Mouse (Mus musculus) layer of hippocampus, adult 18-20 months (tissue): ENCODE results near the gene Ace. TPM values are rescaled to one million over a fixed set of nuclear protein-coding genes. Genes with fewer than 3 reads are reported as not detected.
"Not testable (repeated sequence)": the region's sequence is repeated elsewhere in the genome, so short reads cannot be mapped to it uniquely, and the experiment has no call there.

Experiments used
- DNase-seq, 2 experiments: peaks; one replicate each; pipeline ENCODE4 v3.0.0; 2022; ENCODE audit warnings: low spot score in 2 of 2
- total RNA-seq, 2 experiments: library from RNA; stranded (reverse); gene quantifications; 2 replicates each; pipeline ENCODE4 v1.2.3; 2021

Ace gene
- total RNA-seq, 2 experiments from 2014 or later: 6.0 to 9.2 TPM

- DNase-seq: no peak
Measured at GRCm38 (mm10) chr11:105987446-105987845, 19.7 kb downstream of the Ace start.

GRCm38 (mm10) chr11:105989446-105989845 is 21.7 kb downstream of the Ace start:
- no peak for DNase-seq

DNA sequence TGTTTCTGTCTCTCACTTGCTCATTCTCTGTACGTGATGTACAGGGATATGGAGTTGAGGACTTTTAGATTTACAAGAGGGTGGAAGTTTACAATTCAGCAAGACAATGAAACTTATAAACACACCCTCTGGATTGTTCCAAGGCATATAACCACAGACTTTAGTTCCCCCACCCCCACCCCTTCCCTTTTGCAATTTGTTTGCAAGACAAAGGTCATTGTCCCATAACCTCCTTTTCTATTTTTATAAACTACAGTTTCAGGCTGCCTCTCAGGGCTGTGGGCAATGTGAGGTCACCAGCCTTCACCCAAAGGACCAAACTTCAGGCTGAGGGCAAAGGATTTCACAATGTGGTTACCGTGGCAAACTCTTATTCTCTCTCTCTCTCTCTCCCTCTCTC is 22.5 kb downstream of the Ace start:
- DNase-seq: no peak

DNA sequence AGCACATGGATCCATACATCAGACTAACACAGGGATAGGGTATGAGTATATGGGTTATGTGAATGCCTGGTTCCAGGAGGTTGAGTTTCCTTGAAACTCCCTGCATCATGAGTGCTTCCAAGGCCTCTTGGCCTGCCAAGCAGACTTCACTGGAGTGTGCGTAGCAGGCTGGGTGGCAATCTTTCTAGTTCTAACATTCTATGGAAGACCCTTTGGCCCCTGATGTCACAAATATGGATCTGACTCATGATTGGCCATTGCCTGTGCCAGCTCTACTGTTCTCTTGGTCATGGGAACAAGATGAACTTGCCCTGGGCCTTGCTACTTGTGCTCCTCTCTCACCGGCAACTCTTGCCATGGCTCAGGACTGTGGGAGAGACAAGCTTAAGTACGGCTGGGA is 26.6 kb downstream of the Ace start, which contains the start of gene Ace3:
Ace3 (plus strand) TSS at position 301 of the 400 bp plus-strand sequence.
- no peak for DNase-seq

DNA sequence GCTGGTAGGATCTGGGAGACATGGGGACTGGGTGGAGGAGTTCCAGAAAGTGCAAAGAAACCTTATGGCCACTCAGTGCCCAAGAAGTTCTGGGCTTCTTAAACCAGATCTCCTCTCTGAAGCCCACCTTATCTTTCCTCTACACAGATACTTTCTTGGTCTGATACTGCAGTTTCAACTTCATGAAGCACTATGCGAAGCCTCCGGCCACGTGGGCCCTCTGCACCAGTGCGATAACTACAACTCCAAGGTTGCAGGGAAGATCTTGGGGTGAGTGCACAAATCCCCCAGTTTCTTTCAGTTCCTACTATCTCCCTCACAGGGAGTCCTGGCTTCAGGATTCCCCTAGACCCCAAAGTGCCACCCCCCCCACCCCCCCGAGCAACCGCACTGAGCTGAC is 32.3 kb downstream of the Ace start:
- no peak for DNase-seq

DNA sequence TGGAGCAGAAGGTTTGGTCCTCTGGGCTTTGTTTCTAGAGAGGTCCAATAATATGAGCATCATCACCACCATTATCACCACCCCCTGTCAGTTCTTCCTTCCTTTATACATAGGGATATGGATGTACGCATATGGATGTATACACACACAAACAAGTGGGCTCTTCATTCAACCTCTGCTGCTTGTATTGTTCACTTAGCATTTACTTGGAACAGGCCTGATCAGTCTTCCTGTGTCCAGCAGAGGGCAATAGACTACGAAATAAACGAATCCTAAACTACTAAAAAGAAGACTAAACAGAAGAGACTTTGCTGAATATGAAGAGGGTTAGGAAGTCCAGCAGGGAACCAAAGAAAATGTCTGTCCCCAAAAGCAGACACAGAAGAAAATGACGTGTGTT is 34.0 kb downstream of the Ace start:
- DNase-seq: peak in 1 of 2 experiments; percentile 68

DNA sequence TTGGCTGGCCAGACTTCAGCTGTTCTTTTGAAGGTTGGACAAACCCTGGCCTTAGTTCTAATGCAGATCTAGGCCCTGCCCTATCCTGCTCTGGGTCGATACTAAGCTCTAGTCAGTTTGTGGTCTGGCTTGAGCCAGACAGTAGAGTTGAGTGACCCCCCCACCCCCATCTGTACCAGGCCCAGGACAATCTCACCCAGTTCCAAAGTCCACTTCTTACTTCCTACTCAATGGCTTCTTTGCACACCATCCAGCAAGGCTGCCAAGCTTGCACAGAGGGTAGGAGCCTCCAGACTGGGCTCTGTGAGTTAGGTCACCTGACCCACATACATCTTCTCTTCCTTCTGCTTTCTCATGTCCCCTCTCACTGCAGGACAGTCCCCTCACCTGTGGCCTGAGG is 36.8 kb downstream of the Ace start:
- no peak for DNase-seq

- DNase-seq: no peak
Measured at GRCm38 (mm10) chr11:106005970-106006369, 38.2 kb downstream of the Ace start.

DNA sequence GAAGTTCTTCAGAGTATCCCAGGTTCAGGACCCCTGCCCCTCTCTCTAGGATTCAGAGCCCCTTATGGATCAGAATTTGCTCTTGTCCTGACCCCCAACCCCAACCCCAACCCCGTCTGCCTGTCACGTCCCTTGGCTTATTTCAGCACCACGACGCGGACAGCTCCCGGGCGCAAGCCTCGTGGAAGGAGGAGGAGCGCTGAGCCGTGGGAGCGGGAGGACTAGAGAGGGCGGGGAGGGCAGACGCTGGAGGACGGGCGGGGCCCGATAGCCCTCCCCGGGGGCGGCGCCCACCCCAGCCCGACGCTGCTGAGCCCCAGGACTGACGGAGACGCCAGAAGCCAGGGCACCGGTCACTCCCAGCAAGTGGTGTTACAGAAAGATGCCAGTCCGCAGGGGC is 40.1 kb downstream of the Ace start, which contains the start of gene Kcnh6:
Kcnh6 (plus strand) TSS at position 304 of the 400 bp plus-strand sequence.
- no peak for DNase-seq

DNA sequence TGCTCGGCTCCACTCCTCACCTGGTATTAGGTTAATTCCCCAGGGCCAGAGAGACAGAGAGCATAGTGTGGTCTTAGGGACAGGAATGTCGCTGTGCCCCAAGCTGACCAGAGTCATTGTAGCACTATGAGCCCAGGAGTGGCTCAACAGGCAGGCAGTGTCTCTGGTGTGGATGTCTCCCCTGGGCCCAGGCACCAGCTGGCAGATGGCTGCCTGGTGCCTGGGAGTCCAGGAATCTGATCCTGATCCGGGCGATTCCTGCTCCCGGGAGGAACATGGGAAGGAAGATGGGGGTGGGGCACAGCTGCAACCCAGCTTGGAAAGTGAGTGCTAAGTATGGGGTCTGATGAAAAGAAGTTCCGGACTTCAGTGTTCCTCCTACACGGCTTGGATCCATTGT is 45.0 kb downstream of the Ace start:
- DNase-seq: no peak

- DNase-seq: peak in 1 of 2 experiments; percentile 60
Measured at GRCm38 (mm10) chr11:106013556-106014225, 45.9 kb downstream of the Ace start.

DNA sequence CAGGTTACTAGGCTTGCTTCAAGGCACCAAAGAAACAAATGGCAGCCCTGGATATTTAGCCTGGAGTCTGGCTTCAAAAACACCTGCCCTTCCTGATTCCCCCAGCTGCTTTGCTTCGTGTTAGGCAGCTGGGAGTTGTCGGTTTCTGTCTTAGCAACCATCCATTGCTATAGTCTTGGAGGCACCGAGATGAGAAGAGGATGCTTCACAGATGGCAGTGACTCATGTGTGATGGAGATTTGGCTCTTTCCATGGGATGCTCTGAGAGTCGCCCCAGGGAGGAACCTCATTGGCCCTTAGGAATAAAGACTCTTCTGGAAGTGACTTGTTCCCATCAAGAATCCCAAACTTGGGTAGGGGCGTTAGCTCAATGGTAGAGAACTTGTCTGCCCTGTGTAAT is 48.7 kb downstream of the Ace start:
- DNase-seq: peak in 1 of 2 experiments; percentile 28

DNA sequence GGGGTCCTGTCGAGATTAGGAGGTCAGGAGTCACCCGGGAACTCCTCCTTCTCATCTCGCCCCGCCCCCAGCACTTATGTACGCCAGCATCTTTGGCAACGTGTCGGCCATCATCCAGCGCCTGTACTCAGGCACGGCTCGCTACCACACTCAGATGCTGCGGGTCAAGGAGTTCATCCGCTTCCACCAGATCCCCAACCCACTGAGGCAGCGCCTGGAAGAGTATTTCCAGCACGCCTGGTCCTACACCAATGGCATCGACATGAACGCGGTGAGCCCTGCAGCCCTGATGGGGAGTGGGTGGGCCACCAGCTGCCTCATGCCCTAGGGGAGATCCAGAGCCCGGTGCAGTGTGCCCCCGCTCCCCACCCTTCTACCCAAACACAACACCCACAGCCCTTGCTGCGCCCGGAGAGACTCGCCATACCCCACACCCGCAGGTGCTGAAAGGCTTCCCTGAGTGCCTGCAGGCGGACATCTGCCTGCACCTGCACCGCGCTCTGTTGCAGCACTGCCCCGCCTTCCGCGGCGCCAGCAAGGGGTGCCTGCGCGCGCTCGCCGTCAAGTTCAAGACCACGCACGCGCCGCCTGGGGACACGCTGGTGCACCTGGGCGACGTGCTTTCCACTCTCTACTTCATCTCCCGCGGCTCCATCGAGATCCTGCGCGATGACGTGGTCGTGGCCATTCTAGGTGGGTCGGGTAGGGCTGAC is 52.5 kb downstream of the Ace start:
- peak; percentile 47 to 71 for DNase-seq

GRCm38 (mm10) chr11:106025774-106026173 is 58.0 kb downstream of the Ace start:
- no peak for DNase-seq

DNA sequence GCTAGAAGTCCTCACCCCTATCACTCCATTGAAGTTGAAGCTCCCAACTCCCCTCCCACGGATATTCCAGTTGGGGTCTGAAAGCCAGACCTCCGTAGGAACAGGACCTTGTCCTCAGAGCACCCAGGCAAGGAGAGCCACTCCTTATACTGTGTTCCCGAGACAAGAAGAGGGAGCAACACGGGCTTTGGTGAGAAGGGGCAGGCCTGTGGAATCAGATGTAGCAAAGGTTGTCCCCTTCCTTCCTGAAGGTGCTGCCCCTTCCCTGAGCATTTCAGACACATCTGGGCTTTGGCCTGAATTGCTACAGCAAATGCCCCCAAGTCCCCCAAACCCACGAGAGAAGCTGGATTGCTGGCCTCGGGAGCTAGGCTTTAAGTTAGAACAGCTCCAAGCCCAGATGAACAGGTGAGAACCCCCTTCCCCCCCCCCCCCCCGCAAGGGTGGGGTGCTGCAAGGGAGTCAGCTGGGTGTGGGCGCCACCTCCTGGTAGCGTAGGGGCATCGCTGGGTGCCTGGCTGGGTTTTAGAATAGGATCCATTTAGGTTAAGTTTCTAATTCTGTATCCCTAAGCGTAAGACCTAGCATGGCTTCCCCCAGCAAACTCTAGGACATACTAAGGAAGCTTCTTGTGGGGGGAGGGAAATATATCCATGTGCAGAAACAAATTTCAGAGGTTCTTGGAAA is 58.9 kb downstream of the Ace start:
- peak; percentile 41 to 82 for DNase-seq

DNA sequence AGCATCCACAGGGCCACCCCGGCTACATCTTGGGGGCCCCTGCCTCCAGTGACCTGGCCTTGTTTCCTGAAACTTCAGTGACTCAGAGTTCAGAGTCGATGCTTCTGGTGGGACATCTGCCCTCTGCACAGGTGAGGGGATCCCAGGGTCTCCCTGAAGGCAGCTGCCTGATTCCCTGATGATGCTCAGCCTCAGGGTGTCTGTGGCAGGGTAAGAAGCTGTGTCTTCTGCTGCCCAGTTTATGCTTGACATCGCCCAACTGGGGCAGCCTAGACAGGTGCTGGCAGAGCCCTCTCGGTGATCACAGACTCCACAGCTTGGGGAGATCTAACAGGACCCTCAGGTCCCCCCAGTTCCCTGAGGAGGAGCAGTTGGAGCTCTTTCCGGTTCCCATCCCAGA is 59.9 kb downstream of the Ace start:
- no peak for DNase-seq

- not testable (repeated sequence) for DNase-seq
Measured at GRCm38 (mm10) chr11:106032074-106032473, 64.3 kb downstream of the Ace start.

- DNase-seq: peak in 1 of 2 experiments; percentile 55
Measured at GRCm38 (mm10) chr11:106033491-106033919, 65.8 kb downstream of the Ace start.

GRCm38 (mm10) chr11:106034986-106035385 is 67.2 kb downstream of the Ace start:
- no peak for DNase-seq

GRCm38 (mm10) chr11:106036548-106037417 is 69.0 kb downstream of the Ace start, which contains the start of gene Dcaf7:
Gene Dcaf7, plus strand, starts transcription at chr11:106036872.
- DNase-seq: peak; percentile 98 to 99

GRCm38 (mm10) chr11:106037418-106037751 is 69.6 kb downstream of the Ace start:
- DNase-seq: peak; percentile 46 to 57
